Mouse (Mus musculus) lung, postnatal 0 days (tissue): ENCODE data around the gene Ksr1. TPM values are rescaled to one million over a fixed set of nuclear protein-coding genes. Genes with fewer than 3 reads are reported as not detected.
A peak's percentile ranks its signal among the peaks of the same experiment; 100 is the strongest.

Experiments used
- ATAC-seq: fragments of 200-750 bp; cut with Nextera tagmentation; 2 replicates; pipeline ENCODE4 v1.8.0; 2017; ENCODE audit warnings: moderate library complexity
- DNase-seq: peaks from one replicate; pipeline ENCODE4 v3.0.0-alpha.2; 2016; ENCODE audit warnings: low spot score
- H3K27ac ChIP-seq: fragments of 300-500 bp; sonication (generic); 2 replicates; pipeline ENCODE4 v1.5.1; 2014; ENCODE audit warnings: antibody characterized with exemption, mild to moderate bottlenecking, low read length, mixed read lengths
- H3K27me3 ChIP-seq: fragments of 300-500 bp; sonication (generic); replicated peaks from 2 replicates; pipeline ENCODE4 v1.6.1; 2014; ENCODE audit warnings: low read length, mixed read lengths; ENCODE audit not compliant: insufficient read depth
- H3K36me3 ChIP-seq: fragments of 300-500 bp; sonication (generic); 2 replicates; pipeline ENCODE4 v1.6.1; 2014; ENCODE audit warnings: low read length, mixed read lengths; ENCODE audit not compliant: insufficient read depth
- H3K4me1 ChIP-seq: fragments of 300-500 bp; sonication (generic); 2 replicates; pipeline ENCODE4 v1.6.1; 2014; ENCODE audit warnings: antibody characterized with exemption, low read depth, low read length, mixed read lengths; ENCODE audit not compliant: insufficient read depth
- H3K4me2 ChIP-seq: fragments of 300-500 bp; sonication (generic); replicated peaks from 2 replicates; pipeline ENCODE4 v1.6.1; 2014; ENCODE audit warnings: low read depth, mild to moderate bottlenecking, low read length, moderate library complexity, mixed read lengths
- H3K4me3 ChIP-seq: fragments of 300-500 bp; sonication (generic); 2 replicates; pipeline ENCODE4 v1.5.1; 2014; ENCODE audit warnings: low read depth, low read length
- H3K9ac ChIP-seq: fragments of 300-500 bp; sonication (generic); replicated peaks from 2 replicates; pipeline ENCODE4 v1.6.1; 2014; ENCODE audit warnings: low read depth, mild to moderate bottlenecking
- H3K9me3 ChIP-seq: fragments of 300-500 bp; sonication (generic); 2 replicates; pipeline ENCODE4 v1.6.1; 2016; ENCODE audit warnings: low read length, mixed read lengths
- CTCF ChIP-seq: IDR thresholded peaks from 2 replicates; pipeline ENCODE4 v1.5.1; 2016; ENCODE audit warnings: antibody characterized with exemption, mild to moderate bottlenecking
- EP300 ChIP-seq: IDR thresholded peaks from 2 replicates; pipeline ENCODE4 v1.6.1; 2016; ENCODE audit warnings: antibody characterized with exemption, mild to moderate bottlenecking, control low read depth
- WGBS: fragments of 180-500 bp; shearing (Covaris S2); extraction: QIAGEN DNeasy Blood & Tissue Kit; methylation state at CpG from one replicate; pipeline ENCODE4 v1.1.7; 2014; 5-methylcytosine and 5-hydroxymethylcytosine counted together
- polyA plus RNA-seq: library from polyadenylated mRNA; unstranded; fragments of >200 nt; fragmentation: Nextera tagmentation; extraction: Ambion mirVana; gene quantifications from 2 replicates; pipeline ENCODE4 v1.2.1, GENCODE M21; 2015

Gene Ksr1
- polyA plus RNA-seq, 1 experiment from 2014 or later: 2.3 TPM

DNA sequence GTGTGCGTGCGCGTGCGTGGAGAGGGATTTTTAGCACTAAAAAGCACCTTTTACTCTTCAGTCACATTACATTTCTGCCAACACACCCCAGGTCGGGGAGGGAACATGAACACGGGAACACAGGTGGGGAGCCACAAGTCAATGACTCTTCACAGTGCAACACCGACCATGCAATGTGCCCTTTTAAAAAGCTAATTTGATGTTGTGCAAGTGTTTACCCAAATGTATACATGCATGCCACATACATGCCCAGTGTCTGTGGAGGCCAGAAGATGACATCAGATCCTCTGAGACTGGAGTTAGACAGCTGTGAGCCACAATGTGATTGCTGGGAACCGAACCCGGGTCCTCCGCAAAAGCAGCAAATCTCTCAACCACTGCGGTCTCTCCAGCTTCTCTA lies 42.1 kb downstream of the Ksr1 start:
- no peak for ATAC-seq
- 83% methylated on average over 11 of the region's 11 CpGs for WGBS
- no peaks in the 10 kb centered on the region for H3K9me3 ChIP-seq
- TF ChIP-seq EP300: no peak
- no peak for TF ChIP-seq CTCF
- no peaks in the 10 kb centered on the region for H3K27me3 ChIP-seq
- no peak overlapping the region for H3K27ac ChIP-seq
- no peaks in the 10 kb centered on the region for H3K36me3 ChIP-seq
- H3K4me3 ChIP-seq: no peak overlapping the region
- H3K4me1 ChIP-seq: peaks cover 10% of the 10 kb centered on the region
- no peak overlapping the region for H3K9ac ChIP-seq
- no peak for DNase-seq
- no peak overlapping the region for H3K4me2 ChIP-seq

GRCm38 (mm10) chr11:79103461-79103869 lies 42.7 kb downstream of the Ksr1 start:
- no peak overlapping the region for H3K4me2 ChIP-seq
- 33% methylated on average over 5 of the region's 5 CpGs for WGBS
- peaks cover 17% of the 10 kb centered on the region for H3K4me1 ChIP-seq
- H3K4me3 ChIP-seq: no peak overlapping the region
- ATAC-seq: peak; percentile 34; the same call in 1 of the 2 replicates
- H3K9me3 ChIP-seq: no peaks in the 10 kb centered on the region
- H3K27me3 ChIP-seq: no peaks in the 10 kb centered on the region
- DNase-seq: peak; percentile 37
- H3K9ac ChIP-seq: no peak overlapping the region
- no peak overlapping the region for H3K27ac ChIP-seq
- no peaks in the 10 kb centered on the region for H3K36me3 ChIP-seq
- TF ChIP-seq CTCF: no peak
- TF ChIP-seq EP300: no peak

GRCm38 (mm10) chr11:79102280-79102679 lies 43.9 kb downstream of the Ksr1 start:
- Histone ChIP-seq H3K9me3 (no peaks in the 10 kb centered on the region), H3K27me3 (no peaks in the 10 kb centered on the region), H3K36me3 (no peaks in the 10 kb centered on the region), H3K4me1 (peaks cover 19% of the 10 kb centered on the region), H3K9ac (no peak overlapping the region), H3K4me2 (no peak overlapping the region), H3K27ac (no peak overlapping the region), H3K4me3 (no peak overlapping the region)
- TF ChIP-seq EP300 (no peak), CTCF (peak; percentile 54)
- WGBS: 81% methylated on average over 4 of the region's 4 CpGs
- ATAC-seq: no peak; the same call in 1 of the 2 replicates
- no peak for DNase-seq

- no peak for TF ChIP-seq CTCF
- no peak for TF ChIP-seq EP300
- Histone ChIP-seq H3K27me3 (no peaks in the 10 kb centered on the region), H3K36me3 (no peaks in the 10 kb centered on the region), H3K9ac (no peak overlapping the region), H3K4me3 (no peak overlapping the region), H3K4me2 (no peak overlapping the region), H3K27ac (no peak overlapping the region), H3K4me1 (peaks cover 24% of the 10 kb centered on the region), H3K9me3 (no peaks in the 10 kb centered on the region)
- ATAC-seq (no peak), DNase-seq (no peak)
- WGBS: 92% methylated on average over 6 of the region's 6 CpGs
Observed at GRCm38 (mm10) chr11:79101568-79101967, 44.6 kb downstream of the Ksr1 start.

- peak overlapping the region; percentile 49; the same call in 1 of the 2 replicates for H3K27ac ChIP-seq
- ATAC-seq: no peak
- TF ChIP-seq CTCF: no peak
- no peak for TF ChIP-seq EP300
Observed at GRCm38 (mm10) chr11:79099032-79099431, 47.2 kb downstream of the Ksr1 start.

DNA sequence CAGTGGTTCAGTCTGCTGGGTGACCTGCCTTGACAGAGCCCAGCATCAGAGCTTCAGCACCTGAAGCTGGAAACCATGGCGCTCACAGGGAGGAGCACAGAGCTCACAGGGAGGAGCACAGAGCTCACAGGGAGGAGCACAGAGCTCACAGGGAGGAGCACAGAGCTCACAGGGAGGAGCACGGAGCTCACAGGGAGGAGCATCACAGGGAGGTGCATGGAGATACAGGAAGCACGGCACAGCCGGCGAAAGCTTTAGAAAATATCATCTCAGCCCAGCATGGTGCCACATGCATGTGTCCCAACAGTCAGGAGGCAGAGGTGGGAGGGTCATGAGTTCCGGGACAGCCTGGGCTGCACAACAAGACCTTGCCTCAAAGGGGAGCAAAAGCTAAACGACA lies 48.5 kb downstream of the Ksr1 start:
- WGBS: 83% methylated on average over 7 of the region's 7 CpGs
- TF ChIP-seq EP300 (no peak), CTCF (no peak)
- H3K27ac ChIP-seq: 0 out of 2 replicates have a peak overlapping the region, but pooled peaks have one; percentile 87
- no peaks in the 10 kb centered on the region for H3K27me3 ChIP-seq
- H3K9me3 ChIP-seq: no peaks in the 10 kb centered on the region
- no peak for DNase-seq
- no peak for ATAC-seq
- H3K9ac ChIP-seq: no peak overlapping the region
- peaks cover 35% of the 10 kb centered on the region; the same call in 1 of the 2 replicates for H3K4me1 ChIP-seq
- no peak overlapping the region for H3K4me2 ChIP-seq
- H3K36me3 ChIP-seq: no peaks in the 10 kb centered on the region
- H3K4me3 ChIP-seq: no peak overlapping the region

More at GRCm38 (mm10) chr11:79099032-79099431, 47.2 kb downstream of the Ksr1 start:
- Histone ChIP-seq H3K4me3 (no peak overlapping the region), H3K36me3 (no peaks in the 10 kb centered on the region), H3K9me3 (no peaks in the 10 kb centered on the region), H3K9ac (no peak overlapping the region), H3K27me3 (no peaks in the 10 kb centered on the region), H3K4me2 (no peak overlapping the region), H3K4me1 (peaks cover 31% of the 10 kb centered on the region)
- DNase-seq: no peak
- WGBS: 42% methylated on average over 8 of the region's 8 CpGs

DNA sequence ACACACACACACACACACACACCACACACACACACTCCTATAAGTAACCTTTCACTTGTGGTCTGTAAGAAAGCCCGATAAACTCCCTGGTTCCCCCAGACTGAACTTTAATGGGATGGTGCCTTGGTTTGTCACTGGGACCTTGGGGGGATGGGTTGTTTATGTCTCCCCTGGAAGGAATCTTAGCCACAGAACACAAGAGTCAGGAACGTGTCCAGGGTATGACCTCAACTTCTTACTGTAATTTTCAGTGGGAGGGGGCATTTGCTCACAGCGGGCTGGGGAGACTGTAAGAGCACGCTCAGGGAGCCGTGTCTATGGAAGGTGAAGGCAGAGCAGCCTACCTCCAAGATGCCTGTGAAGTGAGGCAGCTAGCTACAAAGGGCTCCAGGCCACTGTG lies 49.5 kb downstream of the Ksr1 start:
- peaks cover 35% of the 10 kb centered on the region; the same call in 1 of the 2 replicates for H3K4me1 ChIP-seq

More for the DNA sequence above, 49.5 kb downstream of the Ksr1 start:
- no peaks in the 10 kb centered on the region for H3K36me3 ChIP-seq
- H3K4me3 ChIP-seq: no peak overlapping the region
- peak; percentile 51 for DNase-seq
- no peak for TF ChIP-seq EP300
- TF ChIP-seq CTCF: no peak
- WGBS: 45% methylated on average over 5 of the region's 5 CpGs
- ATAC-seq: no peak
- H3K4me2 ChIP-seq: no peak overlapping the region
- no peaks in the 10 kb centered on the region for H3K27me3 ChIP-seq
- H3K9ac ChIP-seq: no peak overlapping the region
- H3K27ac ChIP-seq: peak overlapping the region; percentile 87
- H3K9me3 ChIP-seq: no peaks in the 10 kb centered on the region
